Mouse (Mus musculus) limb, embryonic 15.5 days (tissue): Measurements from ENCODE around the gene Rad18. TPM values are rescaled to one million over a fixed set of nuclear protein-coding genes. Genes with fewer than 3 reads are reported as not detected.

Source experiments
- ATAC-seq: fragments of 200-750 bp; cut with Nextera tagmentation; 2 replicates; pipeline ENCODE4 v1.8.0; 2017; ENCODE audit warnings: low read depth, moderate TSS enrichment; ENCODE audit not compliant: insufficient number of reproducible peaks, low FRiP score, low TSS enrichment
- H3K27ac ChIP-seq: fragments of 300-500 bp; sonication (generic); 2 replicates; pipeline ENCODE4 v1.5.1; 2015; ENCODE audit warnings: moderate library complexity, mild to moderate bottlenecking, inconsistent platforms
- H3K27me3 ChIP-seq: fragments of 300-500 bp; sonication (generic); 2 replicates; pipeline ENCODE4 v1.6.1; 2015; ENCODE audit warnings: inconsistent platforms
- H3K36me3 ChIP-seq: fragments of 300-500 bp; sonication (generic); 2 replicates; pipeline ENCODE4 v1.6.1; 2015; ENCODE audit warnings: inconsistent platforms
- H3K4me1 ChIP-seq: fragments of 300-500 bp; sonication (generic); 2 replicates; pipeline ENCODE4 v1.6.1; 2015; ENCODE audit warnings: inconsistent platforms
- H3K4me2 ChIP-seq: fragments of 300-500 bp; sonication (generic); 2 replicates; pipeline ENCODE4 v1.6.1; 2015; ENCODE audit warnings: mild to moderate bottlenecking, inconsistent platforms
- H3K4me3 ChIP-seq: fragments of 300-500 bp; sonication (generic); 2 replicates; pipeline ENCODE4 v1.5.1; 2015; ENCODE audit warnings: mild to moderate bottlenecking, inconsistent platforms
- H3K9ac ChIP-seq: fragments of 300-500 bp; sonication (generic); 2 replicates; pipeline ENCODE4 v1.6.1; 2015; ENCODE audit warnings: inconsistent platforms
- H3K9me3 ChIP-seq: fragments of 300-500 bp; sonication (generic); 2 replicates; pipeline ENCODE4 v1.6.1; 2016; ENCODE audit warnings: inconsistent platforms
- WGBS: fragments of 180-500 bp; shearing (Covaris S2); methylation state at CpG from one replicate; pipeline ENCODE4 v1.1.7; 2015; 5-methylcytosine and 5-hydroxymethylcytosine counted together
- polyA plus RNA-seq: library from polyadenylated mRNA; unstranded; fragments of >200 nt; fragmentation: Nextera tagmentation; extraction: Ambion mirVana; gene quantifications from 2 replicates; pipeline ENCODE4 v1.2.1, GENCODE M21; 2015

Gene Rad18
- polyA plus RNA-seq, result 31.8 and 33.1 TPM in 2 replicates

GRCm38 (mm10) chr6:112696056-112696950 is at the start of gene Rad18:
TSS of gene Rad18 (minus strand) at chr6:112696686.
- H3K27ac ChIP-seq, result no peak within 1 kb of the TSS
- H3K4me3 ChIP-seq, result peak within 1 kb of the TSS; percentile 83
- H3K4me2 ChIP-seq, result peak within 1 kb of the TSS; percentile 79
- ATAC-seq, result peak; percentile 90
- peak within 1 kb of the TSS; percentile 50 for H3K9ac ChIP-seq
- H3K9me3 ChIP-seq, result no peaks in the 10 kb centered on the region
- H3K27me3 ChIP-seq, result 0 out of 2 replicates have a peak, but pooled peaks cover 3% of the 10 kb centered on the region
- H3K36me3 ChIP-seq, result peaks cover 12% of the 10 kb centered on the region; the same call in 1 of the 2 replicates
- under 1% methylated on average over 77 of the region's 77 CpGs for WGBS
- H3K4me1 ChIP-seq, result peaks cover 10% of the 10 kb centered on the region

- 84% methylated on average over 2 of the region's 2 CpGs for WGBS
These were observed 45.8 kb upstream of the Rad18 start for GRCm38 (mm10) chr6:112742297-112742696.

GRCm38 (mm10) chr6:112741766-112742165 is 45.3 kb upstream of the Rad18 start:
- Histone ChIP-seq H3K9ac (no peak overlapping the region), H3K9me3 (no peaks in the 10 kb centered on the region), H3K27ac (no peak overlapping the region), H3K27me3 (no peaks in the 10 kb centered on the region), H3K4me2 (no peak overlapping the region), H3K4me3 (no peak overlapping the region), H3K4me1 (no peaks in the 10 kb centered on the region), H3K36me3 (peaks cover 25% of the 10 kb centered on the region)
- ATAC-seq, result no peak
- 84% methylated on average over 5 of the region's 5 CpGs for WGBS

More at GRCm38 (mm10) chr6:112742297-112742696, 45.8 kb upstream of the Rad18 start:
- ATAC-seq, result no peak
- Histone ChIP-seq H3K27me3 (no peaks in the 10 kb centered on the region), H3K27ac (no peak overlapping the region), H3K9ac (no peak overlapping the region), H3K4me3 (no peak overlapping the region), H3K4me1 (no peaks in the 10 kb centered on the region), H3K4me2 (no peak overlapping the region), H3K9me3 (no peaks in the 10 kb centered on the region), H3K36me3 (peaks cover 27% of the 10 kb centered on the region)

- H3K4me1 ChIP-seq, result no peaks in the 10 kb centered on the region
- no peak overlapping the region for H3K27ac ChIP-seq
- H3K9ac ChIP-seq, result no peak overlapping the region
- no peak overlapping the region for H3K4me2 ChIP-seq
- H3K36me3 ChIP-seq, result peaks cover 35% of the 10 kb centered on the region
- no peaks in the 10 kb centered on the region for H3K9me3 ChIP-seq
- 88% methylated on average over 3 of the region's 3 CpGs for WGBS
- H3K4me3 ChIP-seq, result no peak overlapping the region
- no peaks in the 10 kb centered on the region for H3K27me3 ChIP-seq
- no peak for ATAC-seq
These were observed 43.1 kb upstream of the Rad18 start for GRCm38 (mm10) chr6:112739635-112740034.

GRCm38 (mm10) chr6:112738924-112739323 is 42.4 kb upstream of the Rad18 start:
- H3K9me3 ChIP-seq, result no peaks in the 10 kb centered on the region
- no peaks in the 10 kb centered on the region for H3K4me1 ChIP-seq
- 87% methylated on average over 6 of the region's 6 CpGs for WGBS
- H3K27ac ChIP-seq, result no peak overlapping the region
- H3K27me3 ChIP-seq, result no peaks in the 10 kb centered on the region
- no peak overlapping the region for H3K4me2 ChIP-seq
- H3K36me3 ChIP-seq, result peaks cover 37% of the 10 kb centered on the region
- H3K4me3 ChIP-seq, result no peak overlapping the region
- H3K9ac ChIP-seq, result no peak overlapping the region
- no peak for ATAC-seq

- 87% methylated on average over 3 of the region's 3 CpGs for WGBS
- Histone ChIP-seq H3K4me1 (no peaks in the 10 kb centered on the region), H3K9me3 (no peaks in the 10 kb centered on the region), H3K27ac (no peak overlapping the region), H3K4me2 (no peak overlapping the region), H3K4me3 (no peak overlapping the region), H3K36me3 (peaks cover 46% of the 10 kb centered on the region), H3K9ac (no peak overlapping the region), H3K27me3 (no peaks in the 10 kb centered on the region)
- ATAC-seq, result no peak
These were observed 40.0 kb upstream of the Rad18 start for GRCm38 (mm10) chr6:112736471-112736870.

GRCm38 (mm10) chr6:112735054-112735453 is 38.6 kb upstream of the Rad18 start:
- no peaks in the 10 kb centered on the region for H3K9me3 ChIP-seq
- no peak overlapping the region for H3K4me3 ChIP-seq
- no peak for ATAC-seq
- no peaks in the 10 kb centered on the region for H3K4me1 ChIP-seq
- no peak overlapping the region for H3K27ac ChIP-seq
- no peak overlapping the region for H3K4me2 ChIP-seq
- H3K27me3 ChIP-seq, result no peaks in the 10 kb centered on the region
- WGBS, result 88% methylated on average over 2 of the region's 2 CpGs
- H3K9ac ChIP-seq, result no peak overlapping the region
- peaks cover 52% of the 10 kb centered on the region for H3K36me3 ChIP-seq

- Histone ChIP-seq H3K4me2 (no peak overlapping the region), H3K4me1 (peaks cover 6% of the 10 kb centered on the region; the same call in 1 of the 2 replicates), H3K36me3 (peaks cover 49% of the 10 kb centered on the region), H3K27ac (no peak overlapping the region), H3K4me3 (no peak overlapping the region), H3K9ac (no peak overlapping the region), H3K9me3 (no peaks in the 10 kb centered on the region), H3K27me3 (no peaks in the 10 kb centered on the region)
- ATAC-seq, result no peak
- WGBS, result 55% methylated on average over 5 of the region's 5 CpGs
These were observed 37.5 kb upstream of the Rad18 start for GRCm38 (mm10) chr6:112733942-112734341.

- Histone ChIP-seq H3K27me3 (no peaks in the 10 kb centered on the region), H3K27ac (no peak overlapping the region), H3K4me3 (no peak overlapping the region), H3K9ac (no peak overlapping the region), H3K4me2 (no peak overlapping the region), H3K9me3 (no peaks in the 10 kb centered on the region), H3K4me1 (peaks cover 14% of the 10 kb centered on the region), H3K36me3 (peaks cover 39% of the 10 kb centered on the region)
- WGBS, result 95% methylated on average over 3 of the region's 3 CpGs
- no peak for ATAC-seq
These were observed 35.9 kb upstream of the Rad18 start for GRCm38 (mm10) chr6:112732434-112732833.

GRCm38 (mm10) chr6:112731386-112731785 is 34.9 kb upstream of the Rad18 start:
- 94% methylated on average over 10 of the region's 10 CpGs for WGBS
- Histone ChIP-seq H3K36me3 (peaks cover 45% of the 10 kb centered on the region), H3K27me3 (no peaks in the 10 kb centered on the region), H3K4me1 (peaks cover 14% of the 10 kb centered on the region), H3K4me3 (no peak overlapping the region), H3K27ac (no peak overlapping the region), H3K9me3 (no peaks in the 10 kb centered on the region), H3K9ac (no peak overlapping the region), H3K4me2 (no peak overlapping the region)
- ATAC-seq, result no peak

- no peak for ATAC-seq
- Histone ChIP-seq H3K36me3 (peaks cover 26% of the 10 kb centered on the region), H3K9me3 (no peaks in the 10 kb centered on the region), H3K4me3 (peak overlapping the region; percentile 27), H3K27ac (peak overlapping the region; percentile 54; the same call in 1 of the 2 replicates), H3K4me2 (peak overlapping the region; percentile 35), H3K9ac (no peak overlapping the region), H3K27me3 (no peaks in the 10 kb centered on the region), H3K4me1 (peaks cover 14% of the 10 kb centered on the region)
- WGBS, result 0% methylated on average over 16 of the region's 17 CpGs
These were observed 32.4 kb upstream of the Rad18 start for GRCm38 (mm10) chr6:112728760-112729422.

- Histone ChIP-seq H3K9ac (no peak overlapping the region), H3K27me3 (no peaks in the 10 kb centered on the region), H3K4me3 (no peak overlapping the region), H3K27ac (no peak overlapping the region), H3K9me3 (no peaks in the 10 kb centered on the region), H3K4me1 (peaks cover 14% of the 10 kb centered on the region), H3K36me3 (peaks cover 17% of the 10 kb centered on the region), H3K4me2 (no peak overlapping the region)
- 88% methylated on average over 4 of the region's 4 CpGs for WGBS
- ATAC-seq, result no peak
These were observed 29.0 kb upstream of the Rad18 start for GRCm38 (mm10) chr6:112725468-112725867.
